Mouse (Mus musculus) Patski (cell line): ENCODE measurements at regions not wholly inside any gene's neighbourhood (a gene's known extent, or its start where the extent isn't known, plus 50 kb on each side); places are given as distances from the start of the nearest gene placed in this dataset.
"Not testable (repeated sequence)": the region's sequence is repeated elsewhere in the genome, so short reads cannot be mapped to it uniquely, and the experiment has no call there.

Experiments used
- ATAC-seq: fragments of 100-300 bp; one replicate; pipeline ENCODE4 v1.8.0; 2021
- CTCF ChIA-PET: fragments of 350-600 bp; sonication (Branson Sonifier 250); formaldehyde crosslinking; loops from one replicate; lab custom pipeline; 2022; ENCODE audit warnings: inconsistent platforms; lab: Charles Lee
- POLR2A ChIA-PET: fragments of 350-600 bp; sonication (Branson Sonifier 250); formaldehyde crosslinking; loops from one replicate; lab custom pipeline; 2022; ENCODE audit warnings: antibody characterized with exemption, inconsistent platforms; lab: Charles Lee
- DNase-seq: peaks from one replicate; pipeline ENCODE4 v3.0.0-alpha.2; 2011; ENCODE audit warnings: low read depth, low spot score
- H3K27me3 ChIP-seq: fragments of 371-371 bp; one replicate; pipeline ENCODE4 v1.5.1; 2021
- CTCF ChIP-seq: fragments of 100-300 bp; IDR thresholded peaks from one replicate; pipeline ENCODE4 v1.5.1; 2021
- in situ Hi-C: fragments of 300-500 bp; cut with MboI; formaldehyde crosslinking; loops from 3 replicates; pipeline ENCODE4 v1.11.1; 2018; ENCODE audit warnings: low pct_unique_long_range_greater_than_20kb, mixed read lengths

DNA sequence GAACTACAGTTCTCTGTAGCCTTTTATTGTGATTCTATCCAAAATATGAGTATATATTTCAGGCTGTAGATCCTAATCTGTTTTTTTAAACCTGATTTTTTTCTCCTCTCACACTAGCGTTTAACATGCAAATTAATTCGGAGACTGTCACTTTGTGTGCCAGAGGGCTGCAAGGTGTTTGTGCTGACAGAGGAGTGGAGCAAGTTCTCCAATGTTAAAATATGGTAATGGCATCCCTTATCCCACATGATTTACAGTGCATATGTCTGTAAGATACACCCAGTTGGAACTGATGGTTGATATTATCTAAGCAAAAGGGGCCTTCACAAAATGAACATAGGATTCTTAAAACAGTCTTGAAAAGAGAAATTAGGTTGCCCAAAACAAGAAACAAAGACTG is 90.1 kb upstream of the Hdac2 start:
- CTCF ChIA-PET: no interaction called here
- POLR2A ChIA-PET: no interaction called here
- ATAC-seq: no peak

DNA sequence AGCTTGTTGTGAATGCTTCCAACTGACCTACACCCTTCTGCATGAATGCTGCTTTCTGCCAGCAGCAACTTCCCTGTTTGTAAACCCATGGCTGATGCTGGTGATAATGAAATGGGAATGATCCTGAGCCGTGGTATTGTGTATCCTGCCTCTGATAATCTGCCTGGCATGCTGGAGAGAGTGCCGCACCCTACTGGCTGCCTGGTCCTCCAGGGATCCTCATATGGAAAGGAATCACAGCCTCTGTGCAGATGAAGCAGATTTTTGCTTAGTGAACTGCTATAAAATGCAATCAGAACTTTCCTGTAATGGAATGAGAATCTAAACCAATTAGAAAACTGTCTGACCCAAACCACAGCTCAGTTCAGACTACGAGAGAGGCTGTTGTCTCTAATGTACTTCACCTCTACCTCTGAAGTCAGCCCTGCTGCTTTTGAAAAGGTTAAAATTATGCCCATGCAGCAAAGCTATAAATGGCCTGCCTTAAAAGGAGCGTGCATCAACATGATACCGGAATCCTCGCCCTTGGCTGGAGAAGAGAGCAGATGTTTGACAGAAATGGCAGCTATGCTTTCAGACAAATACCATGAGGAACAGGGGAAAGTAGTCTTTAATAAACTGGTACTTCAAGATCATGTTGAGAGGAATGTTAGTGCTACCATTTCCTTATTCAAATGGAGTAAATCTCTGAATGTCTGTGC is 76.3 kb upstream of the Hdac2 start:
- ChIA-PET CTCF (no interaction called here), POLR2A (no interaction called here)
- DNase-seq (no peak), ATAC-seq (no peak)
- in situ Hi-C loops: no loop called here
- no peak for TF ChIP-seq CTCF
- no peaks in the 10 kb centered on the region for H3K27me3 ChIP-seq

More for the DNA sequence above, 90.1 kb upstream of the Hdac2 start:
- DNase-seq: no peak
- in situ Hi-C loops: no loop called here
- no peaks in the 10 kb centered on the region for H3K27me3 ChIP-seq
- TF ChIP-seq CTCF: no peak

DNA sequence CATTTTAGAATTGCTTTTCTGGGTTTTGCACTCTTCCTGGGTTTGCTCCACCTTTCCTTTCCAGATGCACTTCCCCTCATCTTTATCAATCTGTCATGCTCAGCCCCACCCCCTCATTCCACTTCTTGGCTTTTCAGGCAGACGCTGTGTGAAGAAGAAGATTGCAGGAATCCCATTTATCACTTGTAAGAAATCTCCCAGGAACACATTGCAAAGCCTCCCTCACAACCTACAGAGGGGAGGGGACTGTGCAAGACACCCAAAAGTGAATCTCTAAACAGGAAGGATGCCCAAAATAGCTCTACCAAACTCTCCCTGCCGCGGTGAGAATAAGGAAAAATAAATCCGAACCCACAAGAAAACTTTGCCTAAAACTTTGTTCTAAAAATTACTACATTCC is 65.5 kb upstream of the Hdac2 start:
- POLR2A ChIA-PET: no interaction called here
- H3K27me3 ChIP-seq: peaks cover 3% of the 10 kb centered on the region
- CTCF ChIA-PET: interaction anchor here (1.2 kb wide), 1 partner anchor 17 kb away, joined by 3 read pairs; no protein-coding TSS in a partner anchor
- in situ Hi-C loops: no loop called here
- no peak for DNase-seq
- TF ChIP-seq CTCF: no peak
- no peak for ATAC-seq

DNA sequence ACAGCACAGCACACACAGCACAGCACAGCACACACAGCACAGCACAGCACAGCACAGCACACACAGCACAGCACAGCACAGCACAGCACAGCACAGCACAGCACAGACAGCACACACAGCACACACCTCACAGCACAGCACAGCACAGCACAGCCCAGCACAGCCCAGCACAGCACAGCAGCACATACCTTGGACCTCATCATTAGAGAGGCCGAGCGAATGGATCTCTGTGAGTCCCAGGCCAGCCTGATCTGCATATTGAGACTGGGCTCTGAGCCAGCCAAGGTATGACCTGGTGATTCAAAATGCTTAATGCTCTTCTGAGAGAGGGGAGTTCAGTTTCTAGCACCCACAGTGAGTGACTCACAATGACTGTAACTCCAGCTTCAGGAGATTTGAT is 56.3 kb upstream of the Hdac2 start:
- CTCF ChIA-PET, POLR2A ChIA-PET, DNase-seq, in situ Hi-C loops, H3K27me3 ChIP-seq, ATAC-seq: not testable (repeated sequence)

DNA sequence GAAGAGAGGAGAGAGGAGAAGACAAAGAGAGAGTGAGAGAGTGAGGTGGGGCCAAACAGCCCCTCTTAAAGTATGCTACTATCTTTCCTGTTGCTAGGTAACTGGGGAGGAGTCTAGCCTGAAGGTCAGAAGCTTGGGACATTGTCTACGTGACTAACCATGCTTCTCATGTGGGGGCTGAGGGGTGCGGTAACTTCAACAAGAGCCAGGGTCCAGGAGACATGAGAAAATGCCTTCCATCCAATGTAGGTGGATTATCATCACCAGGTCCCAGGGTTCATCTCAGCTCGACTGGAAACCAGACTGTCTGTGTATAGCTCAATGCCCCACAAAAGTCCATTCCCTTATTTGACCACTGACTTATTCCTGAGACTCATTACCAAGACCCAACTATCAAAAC is 50.6 kb upstream of the Hdac2 start:
- TF ChIP-seq CTCF: no peak
- DNase-seq: no peak
- POLR2A ChIA-PET: no interaction called here
- in situ Hi-C loops: no loop called here
- CTCF ChIA-PET: no interaction called here
- ATAC-seq: no peak
- H3K27me3 ChIP-seq: peaks cover 5% of the 10 kb centered on the region

DNA sequence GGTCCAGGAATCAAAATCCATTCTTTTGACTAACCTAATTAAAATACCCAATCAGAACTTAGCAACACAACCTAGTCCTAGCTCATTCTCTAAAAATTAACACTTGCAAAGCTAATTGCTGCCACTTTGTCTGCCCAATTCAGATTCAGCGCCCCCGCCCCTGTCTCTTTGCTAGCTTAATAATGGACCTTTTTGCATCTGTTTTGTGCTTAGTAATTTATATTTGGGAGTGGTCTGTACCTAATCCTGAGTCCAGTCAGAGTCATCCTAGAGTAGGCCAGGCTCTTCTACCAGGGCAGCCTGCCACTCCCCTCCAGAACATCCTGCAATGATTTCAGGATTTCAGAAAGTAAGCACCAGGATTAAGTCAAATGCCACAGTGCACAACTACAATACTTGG is 50.2 kb upstream of the Hdac2 start:
- CTCF ChIA-PET: no interaction called here
- peaks cover 5% of the 10 kb centered on the region for H3K27me3 ChIP-seq
- POLR2A ChIA-PET: no interaction called here
- in situ Hi-C loops: no loop called here
- TF ChIP-seq CTCF: no peak
- ATAC-seq: no peak
- no peak for DNase-seq
